Mouse (Mus musculus): ENCODE results near the gene Gm17490.

GRCm38 (mm10) chr2:11587996-11588395 lies 38.1 kb downstream of the Gm17490 start:
- TF ChIP-seq CTCF (IDR thresholded peaks at IDR 0.05; ENCODE audit: low read depth) (no peak), EP300 (IDR thresholded peaks at IDR 0.05; ENCODE audit: low read depth) (no peak)

Measured in liver, postnatal 0 days (tissue).